Mouse (Mus musculus) liver, embryonic 16.5 days (tissue): Measurements from ENCODE around the gene Mcm10. TPM values are rescaled to one million over a fixed set of nuclear protein-coding genes. Genes with fewer than 3 reads are reported as not detected.
A peak's percentile ranks its signal among the peaks of the same experiment; 100 is the strongest.

Experiments used
- ATAC-seq: fragments of 200-750 bp; cut with Nextera tagmentation; 2 replicates; pipeline ENCODE4 v1.8.0; 2017; ENCODE audit warnings: low read depth, mild to moderate bottlenecking, moderate number of reproducible peaks, moderate library complexity
- H3K27ac ChIP-seq: fragments of 300-500 bp; sonication (generic); 2 replicates; pipeline ENCODE4 v1.5.1; 2014; ENCODE audit warnings: mild to moderate bottlenecking, low read length
- H3K27me3 ChIP-seq: fragments of 300-500 bp; sonication (generic); 2 replicates; pipeline ENCODE4 v1.6.1; 2014; ENCODE audit warnings: low read depth, low read length, mixed read lengths; ENCODE audit not compliant: control insufficient read depth, insufficient read depth
- H3K36me3 ChIP-seq: fragments of 300-500 bp; sonication (generic); 2 replicates; pipeline ENCODE4 v1.6.1; 2014; ENCODE audit warnings: mild to moderate bottlenecking; ENCODE audit not compliant: control insufficient read depth, insufficient read depth
- H3K4me1 ChIP-seq: fragments of 300-500 bp; sonication (generic); 2 replicates; pipeline ENCODE4 v1.6.1; 2014; ENCODE audit warnings: low read depth, low read length, mixed read lengths; ENCODE audit not compliant: control insufficient read depth
- H3K4me2 ChIP-seq: fragments of 300-500 bp; sonication (generic); 2 replicates; pipeline ENCODE4 v1.6.1; 2014; ENCODE audit warnings: low read depth, low read length, mixed read lengths
- H3K4me3 ChIP-seq: fragments of 300-500 bp; sonication (generic); 2 replicates; pipeline ENCODE4 v1.5.1; 2014; ENCODE audit warnings: low read depth, mild to moderate bottlenecking, low read length
- H3K9ac ChIP-seq: fragments of 300-500 bp; sonication (generic); 2 replicates; pipeline ENCODE4 v1.6.1; 2014; ENCODE audit warnings: low read depth, low read length
- H3K9me3 ChIP-seq: fragments of 300-500 bp; sonication (generic); replicated peaks from 2 replicates; pipeline ENCODE4 v1.6.1; 2016; ENCODE audit warnings: low read length; ENCODE audit not compliant: control insufficient read depth
- WGBS: fragments of 180-500 bp; shearing (Covaris S2); extraction: QIAGEN DNeasy Blood & Tissue Kit; methylation state at CpG from one replicate; pipeline ENCODE4 v1.1.7; 2014; ENCODE audit not compliant: insufficient replicate concordance; 5-methylcytosine and 5-hydroxymethylcytosine counted together
- polyA plus RNA-seq: library from polyadenylated mRNA; unstranded; fragments of >200 nt; fragmentation: Nextera tagmentation; extraction: Ambion mirVana; gene quantifications from 2 replicates; pipeline ENCODE4 v1.2.1, GENCODE M21; 2015

The Mcm10 gene
- polyA plus RNA-seq, 1 experiment from 2014 or later: 29.8 TPM

- Histone ChIP-seq H3K9ac (no peak overlapping the region), H3K4me1 (peaks cover 7% of the 10 kb centered on the region), H3K4me3 (no peak overlapping the region), H3K9me3 (no peaks in the 10 kb centered on the region), H3K36me3 (peaks cover 26% of the 10 kb centered on the region), H3K4me2 (no peak overlapping the region), H3K27ac (no peak overlapping the region), H3K27me3 (no peaks in the 10 kb centered on the region)
- 72% methylated on average over 8 of the region's 8 CpGs for WGBS
- no peak for ATAC-seq
Measured at GRCm38 (mm10) chr2:5034801-5035200, 22.2 kb upstream of the Mcm10 start.

GRCm38 (mm10) chr2:5033546-5034420, 21.2 kb upstream of the Mcm10 start:
- no peak overlapping the region for H3K27ac ChIP-seq
- H3K4me2 ChIP-seq: 0 out of 2 replicates have a peak overlapping the region, but pooled peaks have one; percentile 4
- no peak overlapping the region for H3K4me3 ChIP-seq
- H3K9ac ChIP-seq: no peak overlapping the region
- ATAC-seq: peak; percentile 60; the same call in 1 of the 2 replicates
- no peaks in the 10 kb centered on the region for H3K9me3 ChIP-seq
- H3K4me1 ChIP-seq: peaks cover 7% of the 10 kb centered on the region
- no peaks in the 10 kb centered on the region for H3K27me3 ChIP-seq
- H3K36me3 ChIP-seq: peaks cover 26% of the 10 kb centered on the region
- WGBS: 48% methylated on average over 15 of the region's 15 CpGs

GRCm38 (mm10) chr2:5032665-5033064, 20.1 kb upstream of the Mcm10 start:
- H3K9me3 ChIP-seq: no peaks in the 10 kb centered on the region
- H3K4me1 ChIP-seq: peaks cover 7% of the 10 kb centered on the region
- no peak overlapping the region for H3K4me2 ChIP-seq
- no peak for ATAC-seq
- no peak overlapping the region for H3K9ac ChIP-seq
- no peaks in the 10 kb centered on the region for H3K27me3 ChIP-seq
- H3K36me3 ChIP-seq: peaks cover 28% of the 10 kb centered on the region
- H3K27ac ChIP-seq: no peak overlapping the region
- H3K4me3 ChIP-seq: no peak overlapping the region
- WGBS: 75% methylated on average over 5 of the region's 5 CpGs

GRCm38 (mm10) chr2:5031215-5031614, 18.6 kb upstream of the Mcm10 start:
- no peak overlapping the region for H3K27ac ChIP-seq
- H3K4me1 ChIP-seq: peaks cover 7% of the 10 kb centered on the region
- H3K4me3 ChIP-seq: no peak overlapping the region
- H3K9me3 ChIP-seq: no peaks in the 10 kb centered on the region
- no peak overlapping the region for H3K9ac ChIP-seq
- 79% methylated on average over 7 of the region's 7 CpGs for WGBS
- H3K4me2 ChIP-seq: no peak overlapping the region
- H3K27me3 ChIP-seq: no peaks in the 10 kb centered on the region
- peaks cover 29% of the 10 kb centered on the region for H3K36me3 ChIP-seq
- no peak for ATAC-seq

- peaks cover 31% of the 10 kb centered on the region for H3K36me3 ChIP-seq
Measured at GRCm38 (mm10) chr2:5029808-5030207, 17.2 kb upstream of the Mcm10 start.

GRCm38 (mm10) chr2:5028047-5028446, 15.5 kb upstream of the Mcm10 start:
- ATAC-seq: no peak
- no peaks in the 10 kb centered on the region for H3K9me3 ChIP-seq
- no peaks in the 10 kb centered on the region for H3K27me3 ChIP-seq
- H3K4me3 ChIP-seq: no peak overlapping the region
- 84% methylated on average over 7 of the region's 7 CpGs for WGBS
- peaks cover 3% of the 10 kb centered on the region for H3K4me1 ChIP-seq
- peaks cover 28% of the 10 kb centered on the region for H3K36me3 ChIP-seq
- H3K4me2 ChIP-seq: no peak overlapping the region
- H3K27ac ChIP-seq: no peak overlapping the region
- H3K9ac ChIP-seq: no peak overlapping the region

More at GRCm38 (mm10) chr2:5029808-5030207, 17.2 kb upstream of the Mcm10 start:
- Histone ChIP-seq H3K4me2 (no peak overlapping the region), H3K4me3 (no peak overlapping the region), H3K27me3 (no peaks in the 10 kb centered on the region), H3K27ac (no peak overlapping the region), H3K9ac (no peak overlapping the region), H3K9me3 (no peaks in the 10 kb centered on the region), H3K4me1 (peaks cover 7% of the 10 kb centered on the region)
- 85% methylated on average over 4 of the region's 4 CpGs for WGBS
- ATAC-seq: no peak

- Histone ChIP-seq H3K27ac (no peak overlapping the region), H3K9me3 (no peaks in the 10 kb centered on the region), H3K4me3 (no peak overlapping the region), H3K36me3 (peaks cover 25% of the 10 kb centered on the region), H3K9ac (no peak overlapping the region), H3K4me1 (peaks cover 3% of the 10 kb centered on the region), H3K27me3 (no peaks in the 10 kb centered on the region), H3K4me2 (no peak overlapping the region)
- no peak for ATAC-seq
- WGBS: 75% methylated on average over 6 of the region's 6 CpGs
Measured at GRCm38 (mm10) chr2:5027057-5027456, 14.5 kb upstream of the Mcm10 start.

GRCm38 (mm10) chr2:5025162-5025733, 12.7 kb upstream of the Mcm10 start:
- Histone ChIP-seq H3K27ac (no peak overlapping the region), H3K4me3 (no peak overlapping the region), H3K36me3 (peaks cover 26% of the 10 kb centered on the region), H3K9ac (no peak overlapping the region), H3K9me3 (no peaks in the 10 kb centered on the region), H3K4me2 (no peak overlapping the region), H3K27me3 (no peaks in the 10 kb centered on the region), H3K4me1 (peaks cover 3% of the 10 kb centered on the region)
- ATAC-seq: no peak
- 35% methylated on average over 3 of the region's 4 CpGs for WGBS
